Mouse (Mus musculus) G1E (cell line): ENCODE measurements around the gene Ascc1. TPM values are rescaled to one million over a fixed set of nuclear protein-coding genes. Genes with fewer than 3 reads are reported as not detected.

Source experiments
- ATAC-seq: 2 replicates; pipeline ENCODE4 v1.8.0; 2016; ENCODE audit warnings: mild to moderate bottlenecking; ENCODE audit not compliant: insufficient number of reproducible peaks, poor library complexity, low FRiP score, severe bottlenecking; ENCODE audit errors: extremely low read depth
- DNase-seq: peaks from one replicate; pipeline ENCODE4 v3.0.0; 2012; ENCODE audit warnings: low spot score
- H3K27me3 ChIP-seq: 2 replicates; pipeline ENCODE4 v1.6.1; 2012; ENCODE audit warnings: mild to moderate bottlenecking, low read length, inconsistent platforms; ENCODE audit not compliant: insufficient read depth
- H3K36me3 ChIP-seq: replicated peaks from 2 replicates; pipeline ENCODE3; 2012; ENCODE audit warnings: mild to moderate bottlenecking, inconsistent platforms
- H3K4me1 ChIP-seq: 2 replicates; pipeline ENCODE4 v1.6.1; 2012; ENCODE audit warnings: low read depth, low read length, inconsistent platforms, mixed read lengths; ENCODE audit not compliant: insufficient read depth
- H3K4me3 ChIP-seq: 2 replicates; pipeline ENCODE4 v1.5.1; 2012; ENCODE audit warnings: low read depth, mild to moderate bottlenecking, inconsistent platforms, low read length, moderate library complexity, mixed read lengths
- H3K9me3 ChIP-seq: replicated peaks from 2 replicates; pipeline ENCODE4 v1.6.1; 2012; ENCODE audit warnings: inconsistent platforms
- CTCF ChIP-seq: IDR thresholded peaks from 2 replicates; pipeline ENCODE4 v1.5.1; 2012; ENCODE audit warnings: low read depth, low read length, inconsistent platforms, mixed read lengths
- GATA1 ChIP-seq: IDR thresholded peaks from 2 replicates; pipeline ENCODE4 v1.6.1; 2012; ENCODE audit warnings: borderline replicate concordance, low read length, inconsistent platforms, mixed read lengths
- GATA2 ChIP-seq: IDR thresholded peaks from 2 replicates; pipeline ENCODE4 v1.6.1; 2012; ENCODE audit warnings: low read depth, low read length, inconsistent platforms, borderline replicate concordance
- POLR2AphosphoS5 ChIP-seq: IDR thresholded peaks from 2 replicates; pipeline ENCODE4 v1.6.1; 2012; ENCODE audit warnings: low read depth, low read length, inconsistent platforms; ENCODE audit not compliant: insufficient replicate concordance
- TAL1 ChIP-seq: conservative IDR thresholded peaks from 2 replicates; pipeline ENCODE4 v1.6.1; 2012; ENCODE audit warnings: low read depth, low read length, inconsistent platforms, mixed read lengths
- polyA plus RNA-seq: library from polyadenylated mRNA; stranded (reverse); fragments of >175 nt; gene quantifications from 2 replicates; pipeline ENCODE4 v1.2.3, GENCODE M21; 2012
- total RNA-seq, 2 experiments: library from RNA; stranded (forward) in 1 of 2; stranded (reverse) in 1 of 2; fragments of 200-1000 nt in 1 of 2; fragments of >200 nt in 1 of 2; fragmentation: Nextera tagmentation in 1 of 2; gene quantifications; 2 replicates each; pipeline ENCODE4 v1.2.3; 2014 to 2017

Gene Ascc1
- total and polyA plus RNA-seq, 3 experiments = 19.3 to 22.6 (median 19.7) TPM

GRCm38 (mm10) chr10:60002203-60002602 is 402 bp upstream of the Ascc1 start:
- no peak for TF ChIP-seq GATA2
- no peak for TF ChIP-seq TAL1
- TF ChIP-seq POLR2AphosphoS5 = no peak
- no peak for TF ChIP-seq GATA1
- no peak for TF ChIP-seq CTCF
- peak overlapping the region; percentile 74 for H3K4me3 ChIP-seq
- peaks cover 18% of the 10 kb centered on the region for H3K36me3 ChIP-seq
- DNase-seq = peak; percentile 14
- peaks cover 23% of the 10 kb centered on the region for H3K4me1 ChIP-seq
- H3K9me3 ChIP-seq = no peaks in the 10 kb centered on the region
- H3K27me3 ChIP-seq = no peaks in the 10 kb centered on the region
- ATAC-seq = no peak

- peaks cover 22% of the 10 kb centered on the region for H3K4me1 ChIP-seq
- DNase-seq (no peak), ATAC-seq (0 out of 2 replicates have a peak, but pooled peaks have one; percentile 12)
- no peaks in the 10 kb centered on the region for H3K9me3 ChIP-seq
- H3K27me3 ChIP-seq = no peaks in the 10 kb centered on the region
- peak overlapping the region; percentile 74 for H3K4me3 ChIP-seq
- peaks cover 26% of the 10 kb centered on the region for H3K36me3 ChIP-seq
- TF ChIP-seq POLR2AphosphoS5 (no peak), TAL1 (no peak), GATA2 (no peak), CTCF (no peak), GATA1 (no peak)
These were observed 678 bp downstream of the Ascc1 start for GRCm38 (mm10) chr10:60003213-60003752.

GRCm38 (mm10) chr10:60003847-60004246 is 1.2 kb downstream of the Ascc1 start:
- DNase-seq = no peak
- peaks cover 20% of the 10 kb centered on the region for H3K4me1 ChIP-seq

GRCm38 (mm10) chr10:60005264-60005663 is 2.7 kb downstream of the Ascc1 start:
- ATAC-seq (no peak), DNase-seq (no peak)
- Histone ChIP-seq H3K27me3 (no peaks in the 10 kb centered on the region), H3K9me3 (no peaks in the 10 kb centered on the region), H3K36me3 (peaks cover 34% of the 10 kb centered on the region), H3K4me3 (no peak overlapping the region), H3K4me1 (peaks cover 16% of the 10 kb centered on the region)
- TF ChIP-seq POLR2AphosphoS5 (no peak), GATA1 (no peak), CTCF (no peak), TAL1 (no peak), GATA2 (no peak)

More at GRCm38 (mm10) chr10:60003847-60004246, 1.2 kb downstream of the Ascc1 start:
- no peak for ATAC-seq
- Histone ChIP-seq H3K4me3 (peak overlapping the region; percentile 74), H3K9me3 (no peaks in the 10 kb centered on the region), H3K27me3 (no peaks in the 10 kb centered on the region), H3K36me3 (peaks cover 31% of the 10 kb centered on the region)
- TF ChIP-seq GATA2 (no peak), TAL1 (no peak)

- ATAC-seq = no peak
- Histone ChIP-seq H3K4me1 (no peaks in the 10 kb centered on the region), H3K36me3 (peaks cover 50% of the 10 kb centered on the region), H3K4me3 (no peak overlapping the region), H3K27me3 (no peaks in the 10 kb centered on the region), H3K9me3 (no peaks in the 10 kb centered on the region)
- DNase-seq = no peak
- no peak for TF ChIP-seq CTCF
- TF ChIP-seq TAL1 = no peak
- no peak for TF ChIP-seq GATA2
- TF ChIP-seq GATA1 = no peak
- no peak for TF ChIP-seq POLR2AphosphoS5
These were observed 6.5 kb downstream of the Ascc1 start for GRCm38 (mm10) chr10:60009115-60009514.

GRCm38 (mm10) chr10:60016223-60016622 is 13.6 kb downstream of the Ascc1 start:
- H3K4me1 ChIP-seq = no peaks in the 10 kb centered on the region
- peaks cover 67% of the 10 kb centered on the region for H3K36me3 ChIP-seq
- ATAC-seq = no peak
- TF ChIP-seq TAL1 = no peak
- no peak for TF ChIP-seq POLR2AphosphoS5
- no peak for TF ChIP-seq GATA1
- no peak for TF ChIP-seq CTCF
- no peak for TF ChIP-seq GATA2
- H3K9me3 ChIP-seq = no peaks in the 10 kb centered on the region
- H3K4me3 ChIP-seq = no peak overlapping the region
- no peaks in the 10 kb centered on the region for H3K27me3 ChIP-seq
- DNase-seq = no peak
